Mouse (Mus musculus) MEL (cell line): ENCODE data around the gene Gtsf1l.

Experiments
- CTCF ChIP-seq, 3 experiments: IDR thresholded peaks in 2 of 3; conservative IDR thresholded peaks in 1 of 3; 2 replicates each; pipeline ENCODE4 v1.5.1; 2011 to 2012; ENCODE audit warnings: low read length in 3 of 3, low read depth in 2 of 3, mild to moderate bottlenecking in 2 of 3, improper control_type of control experiment in 1 of 3, inconsistent platforms in 1 of 3, mixed read lengths in 1 of 3, moderate library complexity in 1 of 3; ENCODE audit not compliant: control insufficient read depth in 1 of 3, insufficient read depth in 1 of 3, poor library complexity in 1 of 3, severe bottlenecking in 1 of 3
- EP300 ChIP-seq, 2 experiments: IDR thresholded peaks; 2 replicates each; pipeline ENCODE4 v1.6.1; 2011; ENCODE audit warnings: improper control_type of control experiment in 2 of 2, low read length in 2 of 2, low read depth in 1 of 2, mild to moderate bottlenecking in 1 of 2
- HCFC1 ChIP-seq: IDR thresholded peaks from 2 replicates; pipeline ENCODE4 v1.6.1; 2012; ENCODE audit warnings: low read depth, mild to moderate bottlenecking, inconsistent platforms, low read length, improper control_type of control experiment, moderate library complexity
- POLR2A ChIP-seq, 2 experiments: IDR thresholded peaks; 2 replicates each; pipeline ENCODE4 v1.6.1; 2011 to 2012; ENCODE audit warnings: low read length in 2 of 2, mild to moderate bottlenecking in 2 of 2, control low read depth in 1 of 2, improper control_type of control experiment in 1 of 2, low read depth in 1 of 2, moderate library complexity in 1 of 2; ENCODE audit not compliant: control insufficient read depth in 1 of 2, insufficient read depth in 1 of 2, poor library complexity in 1 of 2
- ZKSCAN1 ChIP-seq: IDR thresholded peaks from 2 replicates; pipeline ENCODE4 v1.6.1; 2012; ENCODE audit warnings: low read depth, mild to moderate bottlenecking, inconsistent platforms, low read length, improper control_type of control experiment, moderate library complexity
- ZMIZ1 ChIP-seq: IDR thresholded peaks from 2 replicates; pipeline ENCODE4 v1.6.1; 2012; ENCODE audit warnings: low read depth, mild to moderate bottlenecking, inconsistent platforms, low read length, improper control_type of control experiment, moderate library complexity

DNA sequence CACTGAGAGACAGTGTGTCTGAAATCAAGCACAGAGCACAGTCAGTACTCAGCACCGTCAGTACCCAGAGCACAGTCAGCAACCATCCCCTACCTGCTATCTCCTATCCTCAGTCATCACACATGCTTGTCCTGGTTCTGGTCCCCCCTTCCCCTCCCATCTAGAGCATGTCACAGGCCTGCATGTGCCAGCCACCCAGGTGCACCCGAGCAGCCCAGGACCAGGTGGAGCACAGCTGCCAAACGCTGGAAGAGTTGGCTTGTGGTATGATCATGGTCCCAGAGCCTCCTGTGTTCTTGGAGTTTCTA lies 33.7 kb upstream of the Gtsf1l start:
- TF ChIP-seq POLR2A (IDR thresholded peaks at IDR 0.05; ENCODE audit: control insufficient read depth in 1 of 2, insufficient read depth in 1 of 2, low read depth in 1 of 2, low read length in 2 of 2, poor library complexity in 1 of 2) = no peak
- TF ChIP-seq HCFC1 = no peak
- TF ChIP-seq CTCF (IDR thresholded peaks at IDR 0.05 in 2 of 3, conservative IDR thresholded peaks at IDR 0.05 in 1 of 3; ENCODE audit: control insufficient read depth in 1 of 3, insufficient read depth in 1 of 3, low read depth in 2 of 3, low read length in 3 of 3, poor library complexity in 1 of 3, severe bottlenecking in 1 of 3) = no peak
- TF ChIP-seq EP300 (IDR thresholded peaks at IDR 0.05; ENCODE audit: low read depth in 1 of 2, low read length in 2 of 2) = no peak
- TF ChIP-seq ZKSCAN1 = no peak
- TF ChIP-seq ZMIZ1 = no peak
